Mouse (Mus musculus) forebrain, embryonic 13.5 days (tissue): ENCODE measurements at regions not wholly inside any gene's neighbourhood (a gene's known extent, or its start where the extent isn't known, plus 50 kb on each side); places are given as distances from the start of the nearest gene placed in this dataset.

Experiments
- ATAC-seq: fragments of 200-750 bp; cut with Nextera tagmentation; 2 replicates; pipeline ENCODE4 v1.8.0; 2017
- H3K27ac ChIP-seq: fragments of 300-500 bp; sonication (generic); 2 replicates; pipeline ENCODE4 v1.5.1; 2015; ENCODE audit warnings: inconsistent platforms, mild to moderate bottlenecking, moderate library complexity
- H3K27me3 ChIP-seq: fragments of 300-500 bp; sonication (generic); 2 replicates; pipeline ENCODE4 v1.6.1; 2015; ENCODE audit warnings: mild to moderate bottlenecking, inconsistent platforms
- H3K36me3 ChIP-seq: fragments of 300-500 bp; sonication (generic); 2 replicates; pipeline ENCODE4 v1.6.1; 2015; ENCODE audit warnings: mild to moderate bottlenecking, inconsistent platforms; ENCODE audit not compliant: poor library complexity, severe bottlenecking
- H3K4me1 ChIP-seq: fragments of 300-500 bp; sonication (generic); 2 replicates; pipeline ENCODE4 v1.6.1; 2015; ENCODE audit warnings: inconsistent platforms
- H3K4me2 ChIP-seq: fragments of 300-500 bp; sonication (generic); 2 replicates; pipeline ENCODE4 v1.6.1; 2015; ENCODE audit warnings: inconsistent platforms, mild to moderate bottlenecking, moderate library complexity
- H3K4me3 ChIP-seq: fragments of 300-500 bp; sonication (generic); 2 replicates; pipeline ENCODE4 v1.5.1; 2015; ENCODE audit warnings: mild to moderate bottlenecking, inconsistent platforms
- H3K9ac ChIP-seq: fragments of 300-500 bp; sonication (generic); 2 replicates; pipeline ENCODE4 v1.6.1; 2015; ENCODE audit warnings: mild to moderate bottlenecking, inconsistent platforms
- H3K9me3 ChIP-seq: fragments of 300-500 bp; sonication (generic); replicated peaks from 2 replicates; pipeline ENCODE4 v1.6.1; 2016; ENCODE audit warnings: inconsistent platforms
- WGBS: fragments of 180-500 bp; shearing (Covaris S2); methylation state at CpG from one replicate; pipeline ENCODE4 v1.1.7; 2015; 5-methylcytosine and 5-hydroxymethylcytosine counted together

- Histone ChIP-seq H3K4me1 (no peaks in the 10 kb centered on the region), H3K27ac (no peak overlapping the region), H3K4me3 (no peak overlapping the region), H3K36me3 (no peaks in the 10 kb centered on the region), H3K9me3 (no peaks in the 10 kb centered on the region), H3K27me3 (no peaks in the 10 kb centered on the region), H3K4me2 (no peak overlapping the region), H3K9ac (no peak overlapping the region)
- ATAC-seq: no peak
- 81% methylated on average over 5 of the region's 5 CpGs for WGBS
These were observed 124.1 kb upstream of the Wscd1 start for GRCm38 (mm10) chr11:71625501-71626191.

GRCm38 (mm10) chr11:71636111-71636510, 113.6 kb upstream of the Wscd1 start:
- H3K36me3 ChIP-seq: no peaks in the 10 kb centered on the region
- no peak overlapping the region for H3K4me3 ChIP-seq
- no peaks in the 10 kb centered on the region for H3K27me3 ChIP-seq
- WGBS: 69% methylated on average over 1 of the region's 1 CpGs
- H3K4me1 ChIP-seq: peaks cover 12% of the 10 kb centered on the region; the same call in 1 of the 2 replicates
- no peak overlapping the region for H3K4me2 ChIP-seq
- H3K9ac ChIP-seq: no peak overlapping the region
- no peak overlapping the region for H3K27ac ChIP-seq
- ATAC-seq: no peak
- no peaks in the 10 kb centered on the region for H3K9me3 ChIP-seq

- Histone ChIP-seq H3K4me2 (no peak overlapping the region), H3K9me3 (no peaks in the 10 kb centered on the region), H3K4me1 (peaks cover 12% of the 10 kb centered on the region; the same call in 1 of the 2 replicates), H3K27me3 (no peaks in the 10 kb centered on the region), H3K9ac (no peak overlapping the region), H3K36me3 (no peaks in the 10 kb centered on the region), H3K4me3 (no peak overlapping the region), H3K27ac (no peak overlapping the region)
- ATAC-seq: no peak
- WGBS: 15% methylated on average over 5 of the region's 5 CpGs
These were observed 112.9 kb upstream of the Wscd1 start for GRCm38 (mm10) chr11:71636785-71637184.

- H3K9me3 ChIP-seq: no peaks in the 10 kb centered on the region
- no peak overlapping the region; the same call in 1 of the 2 replicates for H3K27ac ChIP-seq
- no peaks in the 10 kb centered on the region for H3K27me3 ChIP-seq
- no peaks in the 10 kb centered on the region for H3K4me1 ChIP-seq
- H3K36me3 ChIP-seq: no peaks in the 10 kb centered on the region
- H3K9ac ChIP-seq: no peak overlapping the region
- H3K4me2 ChIP-seq: no peak overlapping the region
- no peak overlapping the region for H3K4me3 ChIP-seq
- no peak for ATAC-seq
- 89% methylated on average over 5 of the region's 5 CpGs for WGBS
These were observed 106.8 kb upstream of the Wscd1 start for GRCm38 (mm10) chr11:71642886-71643285.

GRCm38 (mm10) chr11:71651756-71652380, 97.9 kb upstream of the Wscd1 start:
- WGBS: 83% methylated on average over 5 of the region's 5 CpGs
- Histone ChIP-seq H3K27me3 (no peaks in the 10 kb centered on the region), H3K9me3 (no peaks in the 10 kb centered on the region), H3K4me3 (no peak overlapping the region), H3K27ac (no peak overlapping the region), H3K4me1 (peaks cover 8% of the 10 kb centered on the region), H3K4me2 (no peak overlapping the region), H3K9ac (no peak overlapping the region), H3K36me3 (no peaks in the 10 kb centered on the region)
- no peak for ATAC-seq

GRCm38 (mm10) chr11:71652381-71652775, 97.3 kb upstream of the Wscd1 start:
- H3K9ac ChIP-seq: no peak overlapping the region
- H3K4me1 ChIP-seq: peaks cover 8% of the 10 kb centered on the region
- H3K9me3 ChIP-seq: no peaks in the 10 kb centered on the region
- H3K27ac ChIP-seq: no peak overlapping the region
- no peaks in the 10 kb centered on the region for H3K36me3 ChIP-seq
- no peaks in the 10 kb centered on the region for H3K27me3 ChIP-seq
- H3K4me3 ChIP-seq: no peak overlapping the region
- whole genome bisulfite sequencing: 81% methylated on average over 5 of the region's 5 CpGs
- ATAC-seq: no peak
- no peak overlapping the region for H3K4me2 ChIP-seq

GRCm38 (mm10) chr11:71658346-71658745, 91.4 kb upstream of the Wscd1 start:
- Histone ChIP-seq H3K36me3 (no peaks in the 10 kb centered on the region), H3K4me1 (no peaks in the 10 kb centered on the region), H3K27ac (no peak overlapping the region), H3K9me3 (no peaks in the 10 kb centered on the region), H3K9ac (no peak overlapping the region), H3K27me3 (no peaks in the 10 kb centered on the region), H3K4me3 (no peak overlapping the region), H3K4me2 (no peak overlapping the region)
- no peak for ATAC-seq
- 41% methylated on average over 2 of the region's 2 CpGs for WGBS

- H3K27me3 ChIP-seq: no peaks in the 10 kb centered on the region
- peaks cover 5% of the 10 kb centered on the region; the same call in 1 of the 2 replicates for H3K4me1 ChIP-seq
- no peak overlapping the region for H3K27ac ChIP-seq
- H3K9me3 ChIP-seq: no peaks in the 10 kb centered on the region
- no peaks in the 10 kb centered on the region for H3K36me3 ChIP-seq
- no peak overlapping the region for H3K4me2 ChIP-seq
- 87% methylated on average over 19 of the region's 19 CpGs for WGBS
- H3K4me3 ChIP-seq: no peak overlapping the region
- no peak overlapping the region for H3K9ac ChIP-seq
- no peak for ATAC-seq
These were observed 79.3 kb upstream of the Wscd1 start for GRCm38 (mm10) chr11:71670111-71671050.

- no peak overlapping the region for H3K4me2 ChIP-seq
- H3K27ac ChIP-seq: no peak overlapping the region
- no peaks in the 10 kb centered on the region for H3K9me3 ChIP-seq
- no peak overlapping the region for H3K9ac ChIP-seq
- WGBS: 53% methylated on average over 8 of the region's 8 CpGs
- H3K36me3 ChIP-seq: no peaks in the 10 kb centered on the region
- H3K27me3 ChIP-seq: no peaks in the 10 kb centered on the region
- H3K4me1 ChIP-seq: peaks cover 5% of the 10 kb centered on the region; the same call in 1 of the 2 replicates
- H3K4me3 ChIP-seq: no peak overlapping the region
- ATAC-seq: no peak
These were observed 77.3 kb upstream of the Wscd1 start for GRCm38 (mm10) chr11:71672171-71673050.

GRCm38 (mm10) chr11:71674319-71674718, 75.4 kb upstream of the Wscd1 start:
- H3K27ac ChIP-seq: no peak overlapping the region
- peaks cover 5% of the 10 kb centered on the region; the same call in 1 of the 2 replicates for H3K4me1 ChIP-seq
- H3K36me3 ChIP-seq: no peaks in the 10 kb centered on the region
- ATAC-seq: no peak
- WGBS: 45% methylated on average over 5 of the region's 5 CpGs
- no peak overlapping the region for H3K4me2 ChIP-seq
- H3K27me3 ChIP-seq: no peaks in the 10 kb centered on the region
- no peak overlapping the region for H3K4me3 ChIP-seq
- no peak overlapping the region for H3K9ac ChIP-seq
- no peaks in the 10 kb centered on the region; the same call in 1 of the 2 replicates for H3K9me3 ChIP-seq

GRCm38 (mm10) chr11:71675714-71676313, 73.9 kb upstream of the Wscd1 start:
- WGBS: 53% methylated on average over 3 of the region's 3 CpGs
- peak; percentile 82 for ATAC-seq
- Histone ChIP-seq H3K4me2 (no peak overlapping the region), H3K36me3 (no peaks in the 10 kb centered on the region), H3K4me1 (peaks cover 5% of the 10 kb centered on the region; the same call in 1 of the 2 replicates), H3K9me3 (no peaks in the 10 kb centered on the region; the same call in 1 of the 2 replicates), H3K9ac (no peak overlapping the region), H3K27me3 (no peaks in the 10 kb centered on the region), H3K27ac (no peak overlapping the region), H3K4me3 (no peak overlapping the region)
